Mouse (Mus musculus) gastrocnemius, adult 2 months (tissue): ENCODE results near the gene Slc25a44. TPM values are rescaled to one million over a fixed set of nuclear protein-coding genes. Genes with fewer than 3 reads are reported as not detected.

Source experiments
- DNase-seq: peaks from one replicate; pipeline ENCODE4 v3.0.0; 2022
- H3K27ac ChIP-seq: fragments of 200-600 bp; 2 replicates; pipeline ENCODE4 v1.8.1; 2022; ENCODE audit warnings: mild to moderate bottlenecking
- H3K4me3 ChIP-seq: fragments of 200-600 bp; 2 replicates; pipeline ENCODE4 v1.8.1; 2022; ENCODE audit warnings: mild to moderate bottlenecking, moderate library complexity
- CTCF ChIP-seq: fragments of 200-600 bp; IDR thresholded peaks from 2 replicates; pipeline ENCODE4 v1.8.1; 2022; ENCODE audit warnings: antibody characterized with exemption, mild to moderate bottlenecking, moderate library complexity
- intact Hi-C: fragments of 180-260 bp; cut with DNase I; formaldehyde crosslinking; loops from one replicate; pipeline ENCODE4 v1.15.1; 2025
- microRNA-seq: library from miRNA; unstranded; fragments of <30 nt; microRNA quantifications from one replicate; pipeline ENCODE4 v1.2.0, GENCODE M21; 2021
- total RNA-seq, 2 experiments: library from RNA; stranded (reverse); gene quantifications; 2 replicates each; pipeline ENCODE4 v1.2.3; 2021

Slc25a44 gene
- total RNA-seq, 2 experiments from 2014 or later = 16.1 to 18.5 TPM

DNA sequence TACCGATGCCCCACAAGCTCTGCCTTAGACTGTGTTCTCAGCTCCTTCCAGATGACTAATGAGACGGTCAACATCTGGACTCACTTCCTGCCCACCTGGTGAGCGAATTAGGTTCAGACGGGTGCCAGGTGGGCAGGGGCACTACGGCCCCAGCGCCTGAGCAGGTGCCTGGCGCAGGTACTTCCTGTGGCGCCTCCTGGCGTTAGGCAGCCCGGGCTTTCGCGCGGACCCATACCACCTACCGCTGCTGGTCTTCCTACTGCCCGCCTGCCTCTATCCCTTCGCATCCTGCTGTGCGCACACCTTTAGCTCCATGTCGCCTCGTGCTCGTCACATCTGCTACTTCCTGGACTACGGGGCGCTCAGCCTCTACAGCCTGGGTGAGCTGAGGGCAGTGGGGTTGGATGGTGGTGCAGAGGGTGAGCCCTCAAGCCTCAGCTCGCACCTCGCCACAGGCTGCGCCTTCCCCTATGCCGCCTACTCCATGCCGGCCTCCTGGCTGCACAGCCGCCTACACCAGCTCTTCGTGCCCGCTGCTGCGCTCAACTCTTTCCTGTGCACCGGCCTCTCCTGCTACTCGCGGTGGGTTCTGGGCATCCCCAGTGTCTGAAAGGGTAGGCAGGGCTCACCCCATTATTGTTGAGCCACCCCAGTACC, 59.1 kb downstream of the Slc25a44 start:
- intact Hi-C loops = no loop called here
- no peak for TF ChIP-seq CTCF
- no peak overlapping the region for H3K4me3 ChIP-seq
- no peak overlapping the region for H3K27ac ChIP-seq
- DNase-seq = no peak

DNA sequence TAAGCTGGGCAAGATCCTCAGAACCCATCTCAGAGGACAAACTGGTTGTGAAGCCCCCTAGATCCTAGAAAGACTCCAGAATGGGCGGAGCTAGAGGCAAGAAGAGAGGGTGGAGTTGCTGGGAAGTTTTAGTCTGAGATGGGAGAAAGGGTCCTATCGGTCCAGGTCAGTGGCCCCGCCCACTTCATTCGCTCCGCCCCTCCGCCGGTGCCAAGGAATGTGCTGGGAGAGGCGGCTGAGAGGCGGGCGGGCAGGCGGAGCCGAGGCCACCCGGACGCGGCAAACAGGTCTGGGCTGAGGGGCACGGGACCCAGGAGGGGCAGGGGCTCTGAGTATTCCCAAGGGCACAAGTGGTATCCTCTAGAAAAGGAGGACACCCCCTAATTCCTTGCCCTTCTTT, 60.6 kb downstream of the Slc25a44 start, which contains the start of gene Paqr6:
Gene Paqr6, plus strand, starts transcription at position 248 of the 400 bp plus-strand sequence.
- intact Hi-C loops = no loop called here
- no peak for TF ChIP-seq CTCF
- peak; percentile 81 for DNase-seq
- Histone ChIP-seq H3K4me3 (peak within 1 kb of the TSS; percentile 61), H3K27ac (peak within 1 kb of the TSS; percentile 65)

DNA sequence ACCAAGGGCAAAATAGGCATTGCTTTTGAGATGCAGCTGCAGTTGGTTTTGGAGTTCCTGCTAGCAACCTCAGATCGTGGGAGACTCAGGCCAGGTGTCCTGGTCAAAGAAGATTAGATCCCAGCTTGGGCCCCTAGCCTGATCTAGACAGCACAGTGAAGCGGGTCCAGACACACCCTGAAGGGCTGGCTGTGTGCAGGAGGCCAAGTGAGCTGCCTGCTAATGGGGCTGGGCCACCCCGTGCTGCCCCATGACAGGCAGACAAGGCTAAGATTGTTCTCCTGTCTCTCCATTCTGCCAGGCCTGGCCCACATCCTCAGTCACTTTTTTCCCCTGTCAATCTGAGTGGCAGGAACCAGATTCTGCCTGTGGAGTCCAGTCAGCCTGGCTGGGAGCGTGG, 61.2 kb downstream of the Slc25a44 start:
- no peak for TF ChIP-seq CTCF
- intact Hi-C loops = no loop called here
- peak overlapping the region; percentile 65; the same call in 1 of the 2 replicates for H3K27ac ChIP-seq

DNA sequence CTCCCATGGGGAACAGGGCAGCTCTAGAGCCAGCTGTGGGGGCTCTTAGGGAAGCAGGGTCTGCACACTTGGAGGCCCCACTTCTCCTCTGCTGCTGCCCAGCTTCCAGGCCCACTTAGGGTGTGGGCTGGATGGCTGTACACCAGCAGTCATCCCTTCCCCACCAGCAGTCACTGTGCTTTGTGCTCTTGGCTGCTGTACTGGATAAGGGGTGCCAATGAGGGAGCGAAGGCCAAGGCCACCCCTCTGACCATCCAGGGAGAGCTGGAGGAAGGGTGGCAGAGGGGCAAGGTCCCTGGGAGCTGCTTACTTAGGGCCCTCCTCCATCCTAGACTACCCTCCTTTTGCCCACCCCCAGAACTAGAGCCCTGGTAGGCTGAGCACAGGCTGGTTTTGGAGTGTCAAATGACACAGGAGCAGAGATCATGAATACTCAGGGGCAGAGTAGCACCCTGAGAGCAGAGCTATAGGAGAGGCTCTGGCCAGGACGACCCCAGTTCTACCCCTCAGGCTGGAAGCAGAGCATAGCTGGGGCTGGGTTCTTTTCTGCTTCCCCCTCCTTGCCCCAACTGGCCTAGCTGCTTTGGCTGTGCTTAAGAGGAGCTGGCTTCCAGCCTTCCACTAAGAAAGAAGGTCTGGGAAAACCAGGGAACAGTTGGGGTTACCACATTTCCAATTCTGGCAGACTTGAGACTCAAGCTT, 63.2 kb downstream of the Slc25a44 start:
- no peak for TF ChIP-seq CTCF
- intact Hi-C loops = no loop called here
- no peak overlapping the region for H3K4me3 ChIP-seq
- no peak for DNase-seq
- H3K27ac ChIP-seq = peak overlapping the region; percentile 61

More for the DNA sequence above, 61.2 kb downstream of the Slc25a44 start:
- H3K4me3 ChIP-seq = no peak overlapping the region
- DNase-seq = no peak

DNA sequence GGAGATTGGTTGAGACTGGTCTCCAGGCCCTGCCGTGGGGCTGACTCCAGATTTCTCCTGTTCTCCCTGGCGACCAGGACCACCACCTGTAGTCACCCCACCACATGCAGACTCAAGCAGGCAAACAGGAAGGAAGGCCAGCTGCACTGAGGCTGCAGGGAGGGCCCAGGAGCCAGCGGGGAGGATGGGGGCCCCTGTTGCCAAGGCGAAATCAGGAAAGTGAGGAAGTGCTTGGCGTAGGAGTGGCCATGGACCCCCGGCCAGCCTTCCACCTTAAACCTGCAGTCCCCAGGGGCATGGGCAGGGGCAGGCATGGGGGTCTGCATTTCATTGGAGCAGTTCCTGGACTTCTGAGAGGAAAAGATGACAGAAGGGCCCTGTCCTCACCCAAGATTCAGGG, 63.8 kb downstream of the Slc25a44 start:
- no peak for DNase-seq
- intact Hi-C loops = no loop called here

More for the DNA sequence above, 63.8 kb downstream of the Slc25a44 start:
- H3K27ac ChIP-seq = peak overlapping the region; percentile 61; the same call in 1 of the 2 replicates
- TF ChIP-seq CTCF = no peak
- H3K4me3 ChIP-seq = no peak overlapping the region

Small RNA genes lying within 50 kb of the gene (microRNA-seq; reads per million reads assigned to microRNA genes)
- not detected for gene Mir7011

Other genes starting within 250 kb of the Slc25a44 start
- not detected for gene Rhbg, start 170.4 kb downstream of the Slc25a44 start, total RNA-seq
- gene Gm38392, start 137.9 kb downstream of the Slc25a44 start, total RNA-seq = under 1 TPM; 0.74 to 0.95 TPM
- gene Tsacc, start 128.1 kb downstream of the Slc25a44 start, total RNA-seq = 1 to 10 TPM; 5.4 to 7.3 TPM
- gene Cct3, start 128.0 kb downstream of the Slc25a44 start, total RNA-seq = 100 to 1,000 TPM in 1 of 2 experiments, 10 to 100 TPM in 1; 96.7 to 119 TPM
- 10 to 100 TPM; 39.0 to 39.8 TPM for gene Glmp, start 100.1 kb downstream of the Slc25a44 start, total RNA-seq
- gene Tmem79, start 89.0 kb downstream of the Slc25a44 start, total RNA-seq = 1 to 10 TPM; 2.0 to 2.1 TPM
- gene Smg5, start 88.9 kb downstream of the Slc25a44 start, total RNA-seq = 10 to 100 TPM; 38.1 to 48.2 TPM
- gene Paqr6, start 60.6 kb downstream of the Slc25a44 start, total RNA-seq = under 1 TPM; 0.15 to 0.56 TPM
- not detected for gene Bglap3, start 52.4 kb downstream of the Slc25a44 start, total RNA-seq
- gene Bglap2, start 46.4 kb downstream of the Slc25a44 start, total RNA-seq = not detected
- gene Bglap, start 40.7 kb downstream of the Slc25a44 start, total RNA-seq = not detected
- gene Pmf1, start 14.8 kb downstream of the Slc25a44 start, total RNA-seq = 10 to 100 TPM; 16.2 to 19.7 TPM
- gene Sema4a, start 36.0 kb upstream of the Slc25a44 start, total RNA-seq = 1 to 10 TPM; 1.2 to 1.8 TPM
- gene Lmna, start 84.8 kb upstream of the Slc25a44 start, total RNA-seq = 10 to 100 TPM; 67.5 to 82.5 TPM
- gene Mex3a, start 107.3 kb upstream of the Slc25a44 start, total RNA-seq = under 1 TPM; 0.15 to 0.20 TPM
- gene Rab25, start 123.2 kb upstream of the Slc25a44 start, total RNA-seq = not detected
- gene Lamtor2, start 127.9 kb upstream of the Slc25a44 start, total RNA-seq = 100 to 1,000 TPM in 1 of 2 experiments, 10 to 100 TPM in 1; 70.9 to 104 TPM
- 10 to 100 TPM; 78.2 to 90.2 TPM for gene Ubqln4, start 128.6 kb upstream of the Slc25a44 start, total RNA-seq
- gene Ssr2, start 150.7 kb upstream of the Slc25a44 start, total RNA-seq = 10 to 100 TPM; 41.1 to 54.8 TPM
- 10 to 100 TPM; 22.4 to 24.7 TPM for gene Arhgef2, start 180.8 kb upstream of the Slc25a44 start, total RNA-seq
- gene Rxfp4, start 228.0 kb upstream of the Slc25a44 start, total RNA-seq = not detected